In the genomic region with DNA sequence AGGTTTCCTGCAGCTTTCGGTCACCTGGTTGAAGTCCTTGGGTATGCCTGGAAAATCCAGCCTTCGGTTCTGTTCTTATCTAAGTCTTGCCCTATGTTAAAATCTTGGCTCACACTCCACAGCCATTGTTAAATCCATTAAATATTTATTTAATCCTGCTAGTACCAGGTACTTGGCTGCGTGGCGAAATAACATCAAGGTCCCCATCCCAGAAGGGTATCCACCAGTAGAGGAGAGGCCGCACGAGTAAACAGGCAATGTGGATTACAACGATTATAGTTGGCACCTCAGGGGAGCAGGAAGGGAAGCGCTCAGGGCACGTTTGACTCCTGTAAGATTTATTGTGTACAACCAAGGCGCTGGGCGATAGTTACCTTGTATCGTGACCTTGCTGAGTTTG, we compare ENCODE assay signal across 30 mouse cellular contexts. TPM values are rescaled to one million over a fixed set of nuclear protein-coding genes. Genes with fewer than 3 reads are reported as not detected.
DNase-seq lines count a peak whose midpoint lies in the region; TF ChIP-seq lines count a peak whose summit lies in the region.
"Had no signal": no experiment of that assay in that cellular context is flagged by ENCODE, and none has a peak within 500 bp of the region (broad histone marks: within the 10 kb centered on the region; RNA-seq: fewer than 3 reads in every experiment).

No protein-coding gene starts in this region.

- H3K36me3 ChIP-seq in heart, adult 2 months (ENCODE audit: control insufficient read depth, insufficient read depth, low read length): no peaks in the 10 kb centered on the region
- H3K36me3 ChIP-seq: embryonic facial prominence, embryonic 10.5 days; embryonic facial prominence, embryonic 13.5 days; G1E; heart, embryonic 12.5 days; heart, embryonic 15.5 days; hindbrain, embryonic 10.5 days; hindbrain, embryonic 13.5 days; intestine, embryonic 15.5 days had no signal

- H3K27ac ChIP-seq in heart, adult 2 months: no peak overlapping the region
- H3K27ac ChIP-seq: embryonic facial prominence, embryonic 10.5 days; embryonic facial prominence, embryonic 13.5 days; forebrain, embryonic 13.5 days; heart, embryonic 15.5 days; hindbrain, embryonic 10.5 days; hindbrain, embryonic 13.5 days; intestine, embryonic 15.5 days had no signal

- TF ChIP-seq CTCF in heart, adult 2 months (IDR thresholded peaks at IDR 0.05): no peak
- no peak for TF ChIP-seq CTCF in lung, adult 2 months (IDR thresholded peaks at IDR 0.05; ENCODE audit: insufficient read depth, low read length)

- 0 out of 2 replicates have a peak, but pooled peaks cover 2% of the 10 kb centered on the region for H3K27me3 ChIP-seq in heart, adult 2 months (ENCODE audit: control insufficient read depth, insufficient read depth, low read length)
- H3K27me3 ChIP-seq: CH12.LX; embryonic facial prominence, embryonic 13.5 days; heart, embryonic 15.5 days; intestine, embryonic 15.5 days; Patski had no signal

- H3K4me3 ChIP-seq in heart, adult 2 months: no peak overlapping the region
- no peak overlapping the region for H3K4me3 ChIP-seq in lung, adult 2 months (replicated peaks; ENCODE audit: extremely low read depth, low read depth, low read length)
- H3K4me3 ChIP-seq: embryonic facial prominence, embryonic 10.5 days; embryonic facial prominence, embryonic 13.5 days; erythroblast, embryonic 14.5 days; forebrain, embryonic 13.5 days; heart, embryonic 12.5 days; heart, embryonic 15.5 days; hindbrain, embryonic 10.5 days; hindbrain, embryonic 13.5 days; intestine, embryonic 15.5 days had no signal

- TF ChIP-seq EP300 in heart, adult 2 months (IDR thresholded peaks at IDR 0.05; ENCODE audit: insufficient read depth, low read depth, low read length): no peak

- DNase-seq in adrenal gland, adult 2 months: peak; percentile 28
- DNase-seq in adrenal gland, postnatal 10 days: no peak
- peak; percentile 66 for DNase-seq in heart, adult 11 months
- DNase-seq in heart, adult 2 months: no peak
- peak; percentile 18 for DNase-seq in lung, adult 2 months
- no peak for DNase-seq in lung, postnatal 4 days
- DNase-seq in lung, postnatal 36 days: peak; percentile 26
- no peak for DNase-seq in right cerebral cortex, postnatal 10 days (ENCODE audit: low spot score in 2 of 2)
- DNase-seq: B cell, adult 2 months; cerebellum, adult 11-12 months; cerebellum, adult 8-10 months; cerebellum, postnatal 10 days; cerebellum, postnatal 36 days; embryo, embryonic 11 days; gastrocnemius, postnatal 10 days; gastrocnemius, postnatal 36 days; heart, postnatal 10 days; heart, postnatal 36 days had no signal

- intact Hi-C loops in heart, adult 2 months (cut with DNase I): no loop called here

- no peak for TF ChIP-seq POLR2A in heart, adult 2 months (IDR thresholded peaks at IDR 0.05; ENCODE audit: insufficient read depth, low read depth, low read length)
- no peak for TF ChIP-seq POLR2A in lung, adult 2 months (IDR thresholded peaks at IDR 0.05; ENCODE audit: borderline replicate concordance, extremely low read depth, low read depth, low read length)

- WGBS in heart, adult 2 months: 88% methylated on average over 12 of the region's 12 CpGs
- WGBS in lung, adult 2 months: 51% methylated on average over 12 of the region's 12 CpGs

- H3K9ac ChIP-seq in heart, adult 2 months (ENCODE audit: low read depth, low read length): no peak overlapping the region
- H3K9ac ChIP-seq: embryonic facial prominence, embryonic 13.5 days; forebrain, embryonic 13.5 days; heart, embryonic 12.5 days; heart, embryonic 15.5 days; hindbrain, embryonic 13.5 days; intestine, embryonic 15.5 days had no signal

- H3K79me2 ChIP-seq in heart, adult 2 months (replicated peaks; ENCODE audit: control insufficient read depth, insufficient read depth, low read length): no peaks in the 10 kb centered on the region

- no peaks in the 10 kb centered on the region for H3K4me1 ChIP-seq in heart, adult 2 months (ENCODE audit: control insufficient read depth, insufficient read depth, low read length)
- no peaks in the 10 kb centered on the region; the same call in 1 of the 2 replicates for H3K4me1 ChIP-seq in lung, adult 2 months (ENCODE audit: control insufficient read depth, insufficient read depth, low read length)
- H3K4me1 ChIP-seq: forebrain, embryonic 13.5 days; heart, embryonic 12.5 days; heart, embryonic 15.5 days had no signal

RNA-seq across cellular contexts. Expression of a gene that starts 4.4 kb away (rescaled TPM):
- 1 to 10 TPM; 3.5 to 7.3 TPM for total RNA-seq in adrenal gland, adult 2 months (2021)
- 12.9 and 14.2 TPM in 2 replicates for polyA plus RNA-seq in adrenal gland, adult 2 months (2012; rRNA removed)
- 1 to 10 TPM; 4.4 to 5.5 TPM for total RNA-seq in adrenal gland, postnatal 10 days (2021)
- 1 to 10 TPM; 1.2 to 1.6 TPM for total RNA-seq in heart, adult 2 months (2021)
- 0.86 and 2.5 TPM in 2 replicates for polyA plus RNA-seq in heart, adult 2 months (2012; rRNA removed)
- polyA plus RNA-seq in lung, adult 2 months (2012; rRNA removed): 7.0 and 7.5 TPM in 2 replicates
- polyA plus RNA-seq: erythroblast, embryonic 14.5 days; G1E had no signal

Comparison
In these comparisons a context has a peak if more than half of its experiments do, and no peak if none do; other contexts are left out.
1. DNase-seq: peak in adrenal gland, adult 2 months (single experiment), heart, adult 11 months (single experiment), lung, adult 2 months (single experiment) and lung, postnatal 36 days (single experiment); none in adrenal gland, postnatal 10 days (single experiment), heart, adult 2 months (0 of 2), lung, postnatal 4 days (0 of 2) and right cerebral cortex, postnatal 10 days (0 of 2).